Mouse (Mus musculus) urinary bladder, postnatal 36 days (tissue): Measurements from ENCODE around the gene Slc25a13.

Source experiments
- DNase-seq, 2 experiments: peaks; one replicate each; pipeline ENCODE4 v3.0.0; 2022; ENCODE audit warnings: low spot score in 2 of 2, mixed read lengths in 1 of 2

Gene Slc25a13

DNA sequence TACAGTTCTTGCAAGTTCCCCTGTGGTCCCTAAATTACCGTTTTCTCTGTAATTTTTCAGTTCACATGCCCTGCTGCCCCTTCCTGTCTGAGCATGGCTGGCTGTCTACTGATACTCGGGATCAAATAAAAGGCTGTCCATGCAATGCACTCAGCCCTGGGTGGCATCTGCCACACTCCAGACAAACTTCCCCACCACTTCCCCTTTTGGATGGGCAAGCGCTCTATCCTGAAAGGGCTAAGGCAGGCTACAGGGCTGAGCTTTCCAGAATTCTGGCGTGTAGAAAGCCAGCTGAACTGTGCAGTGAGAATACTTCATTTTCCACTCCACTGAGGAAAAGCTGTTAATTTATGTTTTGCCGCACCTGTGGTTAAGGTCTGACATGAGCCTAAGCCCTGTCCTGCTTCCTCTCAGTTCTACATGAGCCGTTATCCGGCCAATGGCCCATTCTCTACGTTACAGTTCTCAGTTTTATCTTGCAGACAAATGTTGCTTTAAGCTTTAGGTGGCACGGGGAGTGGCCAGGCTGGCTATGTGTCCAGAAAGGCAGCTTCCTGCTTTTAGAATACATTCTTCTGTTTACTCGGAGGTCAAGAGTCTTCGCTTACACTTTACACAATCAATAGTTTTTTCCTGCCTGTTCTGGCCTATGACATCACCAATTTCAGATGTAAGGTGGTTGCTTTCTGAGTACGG is 170.1 kb downstream of the Slc25a13 start:
- DNase-seq: no peak

DNA sequence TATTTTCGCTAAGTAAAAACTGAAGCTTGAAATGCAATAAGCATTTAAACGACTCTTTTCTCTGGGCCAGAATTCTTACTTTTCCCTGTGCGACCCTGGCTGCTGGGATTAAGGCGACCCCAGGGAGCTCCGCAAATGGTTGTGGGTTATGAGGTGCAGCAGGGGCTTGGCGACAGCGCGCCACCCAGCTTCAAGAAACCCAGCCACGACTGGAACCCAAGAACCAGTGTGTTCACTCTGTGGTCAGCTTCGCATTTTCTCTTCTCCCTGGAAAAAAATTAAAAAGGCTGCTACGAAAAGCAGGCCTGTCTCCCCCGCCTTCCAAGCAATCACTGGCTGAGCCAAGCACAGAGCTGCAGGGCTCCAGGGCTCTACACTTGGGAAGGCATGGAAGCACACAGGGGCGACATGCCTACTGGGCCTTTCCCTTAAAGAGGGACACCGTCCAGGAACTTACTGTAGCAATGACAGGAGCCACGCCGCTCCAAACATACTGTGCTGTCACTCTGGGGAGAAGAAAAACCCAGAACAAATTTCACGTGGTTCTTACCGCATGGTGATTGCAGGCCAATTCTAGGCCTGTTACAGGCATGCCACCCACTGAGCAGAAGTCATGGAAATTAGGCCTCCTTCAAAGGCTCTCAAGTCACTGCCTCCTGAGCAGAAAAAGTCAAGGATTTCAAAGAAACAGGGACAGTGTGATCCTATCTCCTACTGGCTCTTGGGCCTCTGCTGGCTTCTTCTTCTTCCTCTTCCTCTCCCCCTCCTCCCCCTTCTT is 178.0 kb downstream of the Slc25a13 start:
- DNase-seq: no peak

DNA sequence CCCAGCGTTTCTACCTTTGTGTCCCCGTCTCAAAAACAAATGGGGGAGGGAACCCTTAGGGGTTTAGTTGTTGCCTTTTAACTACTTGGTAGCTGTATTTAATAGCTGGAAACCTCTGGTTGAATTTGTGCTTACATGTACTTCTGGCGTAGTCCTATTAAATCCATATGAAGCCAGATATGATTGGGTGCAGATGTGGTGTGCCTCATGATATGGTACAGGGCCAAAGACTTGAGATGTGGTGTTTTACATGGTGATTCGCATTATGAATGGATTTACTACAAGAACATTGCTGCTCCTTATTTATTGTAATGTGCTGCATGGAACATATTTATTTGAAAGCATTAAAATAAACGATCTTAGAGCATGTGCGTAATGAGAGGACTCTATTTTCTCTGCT is 189.3 kb downstream of the Slc25a13 start:
- DNase-seq: no peak

- DNase-seq: no peak
Measured at GRCm38 (mm10) chr6:6023976-6024375, 193.0 kb downstream of the Slc25a13 start.

- no peak for DNase-seq
Measured at GRCm38 (mm10) chr6:6016931-6017330, 200.0 kb downstream of the Slc25a13 start.

GRCm38 (mm10) chr6:6015616-6016015 is 201.4 kb downstream of the Slc25a13 start:
- no peak for DNase-seq

DNA sequence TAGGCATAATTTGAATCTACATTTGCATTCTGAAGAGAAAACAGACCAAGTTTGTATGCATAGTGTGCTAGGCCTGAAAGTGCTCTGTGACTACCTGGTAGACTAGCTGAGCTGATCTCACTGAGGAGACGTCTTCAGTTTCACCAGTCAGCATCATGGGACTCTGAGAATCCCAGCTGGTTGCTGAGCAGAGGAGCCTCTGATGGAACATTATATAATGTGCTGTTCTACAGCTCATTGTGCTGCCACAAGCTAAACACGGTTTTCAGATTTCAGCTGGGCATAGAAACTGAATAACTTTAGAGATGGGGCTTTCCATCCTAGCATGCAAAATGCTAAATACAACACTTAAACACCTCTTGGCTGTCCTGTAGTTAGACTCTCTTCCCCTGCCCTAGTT is 205.6 kb downstream of the Slc25a13 start:
- DNase-seq: no peak

- DNase-seq: peak; percentile 32 to 63
Measured at GRCm38 (mm10) chr6:6005762-6006431, 211.1 kb downstream of the Slc25a13 start.

DNA sequence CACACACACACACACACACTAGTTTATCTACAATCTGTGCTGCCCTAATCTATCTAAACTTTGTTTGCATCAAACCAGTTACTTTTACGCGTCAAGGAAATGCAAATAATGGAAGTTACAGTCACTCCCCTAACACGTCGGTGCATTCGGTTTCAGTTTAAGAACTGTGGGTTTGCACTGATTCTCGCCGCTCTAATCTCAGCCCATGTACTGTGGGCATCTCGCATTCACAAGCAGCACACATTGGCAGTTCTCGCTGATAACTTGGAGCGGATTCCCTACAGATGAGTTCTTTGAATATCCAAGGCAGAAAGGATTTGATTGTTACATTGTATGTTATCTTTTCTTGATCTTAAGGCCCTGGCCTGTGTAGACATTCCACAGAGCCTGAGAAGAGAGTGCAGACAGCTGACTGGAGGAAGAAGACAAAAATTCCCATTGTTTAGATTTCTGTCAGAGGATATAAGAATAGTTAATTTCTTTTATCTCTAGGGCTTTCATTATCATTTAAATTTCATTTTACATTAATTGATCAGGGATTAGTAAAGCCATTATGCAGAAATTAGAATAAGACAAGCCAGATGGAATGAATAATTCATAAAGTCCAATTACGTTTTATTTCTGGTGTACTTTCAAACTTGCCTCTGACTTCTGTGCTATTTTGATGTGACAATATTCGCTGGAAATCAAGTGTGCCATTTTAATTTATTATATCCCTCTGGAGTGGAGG is 212.1 kb downstream of the Slc25a13 start:
- no peak for DNase-seq

GRCm38 (mm10) chr6:6002061-6002460 is 214.9 kb downstream of the Slc25a13 start:
- DNase-seq: no peak

DNA sequence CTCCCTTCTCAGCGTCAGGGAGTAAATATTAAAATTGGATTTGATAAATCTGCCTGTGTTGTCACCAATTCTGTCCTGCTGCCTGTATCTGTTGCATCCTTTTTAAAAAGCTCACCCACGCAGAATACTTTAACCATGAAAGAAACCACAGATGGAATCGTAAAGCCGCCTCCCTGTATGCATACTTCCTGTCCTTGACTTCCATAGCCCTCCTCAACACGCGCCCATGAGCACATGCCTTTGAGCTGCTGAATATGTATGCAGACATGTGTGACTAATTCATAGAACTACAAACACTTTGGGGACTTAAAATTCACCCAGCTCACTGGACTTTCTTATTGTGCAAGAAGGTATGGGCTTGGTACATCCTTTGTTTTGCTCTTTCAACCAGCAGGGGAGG is 219.4 kb downstream of the Slc25a13 start:
- DNase-seq: no peak

DNA sequence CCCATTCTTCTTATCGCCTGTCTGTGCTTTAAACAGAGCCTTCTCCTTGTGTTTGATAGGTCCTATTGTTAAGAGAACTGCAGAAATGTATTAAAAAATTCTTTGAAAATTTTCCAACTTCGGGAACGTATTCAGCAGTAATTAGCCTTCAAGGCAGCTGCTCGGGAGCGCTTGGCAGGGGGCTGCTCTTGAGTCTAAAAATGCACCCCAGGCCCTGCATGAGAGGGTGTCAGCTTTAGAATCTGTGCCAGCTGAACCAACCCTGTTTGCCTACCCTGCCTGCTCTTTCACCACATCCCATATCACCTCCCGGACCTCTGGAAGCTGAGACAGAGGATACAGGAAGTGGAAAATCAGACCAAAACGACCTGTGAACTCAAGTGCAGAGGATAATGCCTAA is 223.9 kb downstream of the Slc25a13 start:
- DNase-seq: no peak

- DNase-seq: peak in 1 of 2 experiments; percentile 45
Measured at GRCm38 (mm10) chr6:5991817-5992755, 224.9 kb downstream of the Slc25a13 start.

DNA sequence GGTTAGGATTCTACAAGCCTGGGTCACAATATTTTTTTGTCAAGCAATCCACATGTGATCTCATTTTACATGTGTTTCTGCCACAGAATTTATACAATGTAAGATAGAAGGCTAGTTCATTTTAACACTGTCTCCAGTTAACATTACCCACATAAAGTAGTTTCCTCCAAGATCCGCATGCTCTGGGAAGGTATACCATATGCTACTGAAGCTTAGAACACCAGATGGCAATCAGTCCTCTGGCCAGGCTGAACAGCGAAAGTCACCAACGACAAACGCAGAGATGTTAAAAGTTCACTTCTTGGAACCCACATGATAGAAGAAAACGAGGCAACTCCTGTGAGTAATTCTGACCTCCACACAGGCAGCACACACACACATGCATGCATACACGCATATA is 225.7 kb downstream of the Slc25a13 start:
- DNase-seq: no peak
